Mouse (Mus musculus): ENCODE measurements at regions not wholly inside any gene's neighbourhood (a gene's known extent, or its start where the extent isn't known, plus 50 kb on each side); places are given as distances from the start of the nearest gene placed in this dataset.

GRCm38 (mm10) chr3:39560951-39561350 lies 674.2 kb downstream of the Fat4 start:
- WGBS: 89% methylated on average over 1 of the region's 1 CpGs
- Histone ChIP-seq H3K4me3 (ENCODE audit: insufficient read depth, low read depth, low read length) (no peak overlapping the region), H3K27me3 (ENCODE audit: control insufficient read depth, insufficient read depth, low read length) (no peaks in the 10 kb centered on the region), H3K9ac (ENCODE audit: low read depth, low read length) (no peak overlapping the region), H3K4me1 (ENCODE audit: control insufficient read depth, insufficient read depth, low read length) (no peaks in the 10 kb centered on the region), H3K27ac (replicated peaks; ENCODE audit: insufficient read depth, low read depth, low read length) (no peak overlapping the region), H3K36me3 (ENCODE audit: control insufficient read depth, insufficient read depth, low read length) (no peaks in the 10 kb centered on the region), H3K79me2 (ENCODE audit: control insufficient read depth, insufficient read depth, low read length) (no peaks in the 10 kb centered on the region)
- no peak for TF ChIP-seq CTCF (IDR thresholded peaks at IDR 0.05; ENCODE audit: low read depth, low read length)
- no peak for TF ChIP-seq POLR2A (IDR thresholded peaks at IDR 0.05; ENCODE audit: extremely low read depth, insufficient read depth, low read length)
- DNase-seq (ENCODE audit: extremely low read depth, low read depth, low spot score): no peak

- H3K36me3 ChIP-seq (ENCODE audit: control insufficient read depth, insufficient read depth, low read length): no peaks in the 10 kb centered on the region
- H3K27me3 ChIP-seq (ENCODE audit: control insufficient read depth, insufficient read depth, low read length): no peaks in the 10 kb centered on the region
- no peak overlapping the region for H3K27ac ChIP-seq (replicated peaks; ENCODE audit: insufficient read depth, low read depth, low read length)
- H3K4me1 ChIP-seq (ENCODE audit: control insufficient read depth, insufficient read depth, low read length): no peaks in the 10 kb centered on the region
- H3K79me2 ChIP-seq (ENCODE audit: control insufficient read depth, insufficient read depth, low read length): no peaks in the 10 kb centered on the region
- no peak overlapping the region for H3K9ac ChIP-seq (ENCODE audit: low read depth, low read length)
- H3K4me3 ChIP-seq (ENCODE audit: insufficient read depth, low read depth, low read length): no peak overlapping the region
- DNase-seq (ENCODE audit: extremely low read depth, low read depth, low spot score): no peak
- TF ChIP-seq CTCF (IDR thresholded peaks at IDR 0.05; ENCODE audit: low read depth, low read length) (no peak), POLR2A (IDR thresholded peaks at IDR 0.05; ENCODE audit: extremely low read depth, insufficient read depth, low read length) (no peak)
- WGBS: 85% methylated on average over 5 of the region's 5 CpGs
Observed at GRCm38 (mm10) chr3:39571444-39572237, 684.9 kb downstream of the Fat4 start.

- TF ChIP-seq CTCF (IDR thresholded peaks at IDR 0.05; ENCODE audit: low read depth, low read length) (no peak), POLR2A (IDR thresholded peaks at IDR 0.05; ENCODE audit: extremely low read depth, insufficient read depth, low read length) (no peak)
- H3K4me3 ChIP-seq (ENCODE audit: insufficient read depth, low read depth, low read length): no peak overlapping the region
- H3K79me2 ChIP-seq (ENCODE audit: control insufficient read depth, insufficient read depth, low read length): no peaks in the 10 kb centered on the region
- no peaks in the 10 kb centered on the region for H3K4me1 ChIP-seq (ENCODE audit: control insufficient read depth, insufficient read depth, low read length)
- H3K27ac ChIP-seq (replicated peaks; ENCODE audit: insufficient read depth, low read depth, low read length): no peak overlapping the region
- 18% methylated on average over 3 of the region's 3 CpGs for WGBS
- no peak overlapping the region for H3K9ac ChIP-seq (ENCODE audit: low read depth, low read length)
- DNase-seq (ENCODE audit: extremely low read depth, low read depth, low spot score): no peak
- no peaks in the 10 kb centered on the region for H3K27me3 ChIP-seq (ENCODE audit: control insufficient read depth, insufficient read depth, low read length)
- H3K36me3 ChIP-seq (ENCODE audit: control insufficient read depth, insufficient read depth, low read length): no peaks in the 10 kb centered on the region
Observed at GRCm38 (mm10) chr3:39575200-39575599, 688.5 kb downstream of the Fat4 start.

GRCm38 (mm10) chr3:39591312-39591711 lies 704.6 kb downstream of the Fat4 start:
- WGBS: 84% methylated on average over 2 of the region's 2 CpGs
- DNase-seq (ENCODE audit: extremely low read depth, low read depth, low spot score): no peak
- TF ChIP-seq CTCF (IDR thresholded peaks at IDR 0.05; ENCODE audit: low read depth, low read length) (no peak), POLR2A (IDR thresholded peaks at IDR 0.05; ENCODE audit: extremely low read depth, insufficient read depth, low read length) (no peak)
- H3K36me3 ChIP-seq (ENCODE audit: control insufficient read depth, insufficient read depth, low read length): no peaks in the 10 kb centered on the region
- no peaks in the 10 kb centered on the region for H3K27me3 ChIP-seq (ENCODE audit: control insufficient read depth, insufficient read depth, low read length)
- no peak overlapping the region for H3K4me3 ChIP-seq (ENCODE audit: insufficient read depth, low read depth, low read length)
- no peak overlapping the region for H3K9ac ChIP-seq (ENCODE audit: low read depth, low read length)
- H3K27ac ChIP-seq (replicated peaks; ENCODE audit: insufficient read depth, low read depth, low read length): no peak overlapping the region
- H3K4me1 ChIP-seq (ENCODE audit: control insufficient read depth, insufficient read depth, low read length): no peaks in the 10 kb centered on the region
- no peaks in the 10 kb centered on the region for H3K79me2 ChIP-seq (ENCODE audit: control insufficient read depth, insufficient read depth, low read length)

GRCm38 (mm10) chr3:39592349-39593117 lies 705.8 kb downstream of the Fat4 start:
- H3K27me3 ChIP-seq (ENCODE audit: control insufficient read depth, insufficient read depth, low read length): no peaks in the 10 kb centered on the region
- no peak for TF ChIP-seq POLR2A (IDR thresholded peaks at IDR 0.05; ENCODE audit: extremely low read depth, insufficient read depth, low read length)
- H3K9ac ChIP-seq (ENCODE audit: low read depth, low read length): no peak overlapping the region
- 87% methylated on average over 4 of the region's 4 CpGs for WGBS
- H3K79me2 ChIP-seq (ENCODE audit: control insufficient read depth, insufficient read depth, low read length): no peaks in the 10 kb centered on the region
- DNase-seq (ENCODE audit: extremely low read depth, low read depth, low spot score): no peak
- no peak overlapping the region for H3K4me3 ChIP-seq (ENCODE audit: insufficient read depth, low read depth, low read length)
- H3K36me3 ChIP-seq (ENCODE audit: control insufficient read depth, insufficient read depth, low read length): no peaks in the 10 kb centered on the region
- H3K4me1 ChIP-seq (ENCODE audit: control insufficient read depth, insufficient read depth, low read length): no peaks in the 10 kb centered on the region
- no peak overlapping the region for H3K27ac ChIP-seq (replicated peaks; ENCODE audit: insufficient read depth, low read depth, low read length)

GRCm38 (mm10) chr3:39609937-39610336 lies 723.2 kb downstream of the Fat4 start:
- Histone ChIP-seq H3K4me1 (ENCODE audit: control insufficient read depth, insufficient read depth, low read length) (no peaks in the 10 kb centered on the region), H3K27me3 (ENCODE audit: control insufficient read depth, insufficient read depth, low read length) (no peaks in the 10 kb centered on the region), H3K27ac (replicated peaks; ENCODE audit: insufficient read depth, low read depth, low read length) (no peak overlapping the region), H3K4me3 (ENCODE audit: insufficient read depth, low read depth, low read length) (no peak overlapping the region), H3K36me3 (ENCODE audit: control insufficient read depth, insufficient read depth, low read length) (no peaks in the 10 kb centered on the region), H3K9ac (ENCODE audit: low read depth, low read length) (no peak overlapping the region), H3K79me2 (ENCODE audit: control insufficient read depth, insufficient read depth, low read length) (no peaks in the 10 kb centered on the region)
- DNase-seq (ENCODE audit: extremely low read depth, low read depth, low spot score): no peak
- TF ChIP-seq CTCF (IDR thresholded peaks at IDR 0.05; ENCODE audit: low read depth, low read length) (no peak), POLR2A (IDR thresholded peaks at IDR 0.05; ENCODE audit: extremely low read depth, insufficient read depth, low read length) (no peak)
- 79% methylated on average over 3 of the region's 3 CpGs for WGBS

Data from liver, adult 2 months (tissue).